14 mouse cellular contexts compared by ENCODE assay signal in the genomic region with DNA sequence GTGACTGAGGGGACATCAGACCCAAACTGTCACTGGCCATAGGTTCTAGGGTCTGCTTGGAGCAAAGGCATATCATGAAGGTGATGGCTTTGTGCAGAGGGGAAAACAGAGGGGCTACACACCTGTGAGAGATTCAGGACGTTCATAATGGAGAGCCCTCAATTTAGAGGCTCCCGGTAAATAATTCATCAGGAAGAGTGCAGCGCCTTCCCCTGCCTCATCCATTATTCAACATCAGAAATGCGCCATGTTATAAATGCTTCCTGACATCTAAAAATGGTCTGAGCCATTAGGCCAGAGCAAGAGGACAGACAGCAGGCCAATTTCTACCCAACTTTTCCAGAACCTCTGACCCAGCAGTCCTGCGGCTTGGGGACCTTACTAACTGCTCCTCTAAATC. TPM values are rescaled to one million over a fixed set of nuclear protein-coding genes. Genes with fewer than 3 reads are reported as not detected.
DNase-seq lines count a peak whose midpoint lies in the region; ATAC-seq and TF ChIP-seq lines count a peak whose summit lies in the region.
"Had no signal": no experiment of that assay in that cellular context is flagged by ENCODE, and none has a peak within 500 bp of the region (broad histone marks: within the 10 kb centered on the region; RNA-seq: fewer than 3 reads in every experiment).

No protein-coding gene starts in this region.

- 59% methylated on average over 5 of the region's 5 CpGs for WGBS in forebrain, embryonic 12.5 days
- 49% methylated on average over 5 of the region's 5 CpGs for WGBS in forebrain, postnatal 0 days
- 81% methylated on average over 5 of the region's 5 CpGs for WGBS in limb, embryonic 12.5 days
- WGBS in limb, embryonic 10.5 days, result 79% methylated on average over 5 of the region's 5 CpGs
- WGBS in hindbrain, embryonic 14.5 days, result 36% methylated on average over 5 of the region's 5 CpGs
- WGBS in neural tube, embryonic 14.5 days, result 43% methylated on average over 5 of the region's 5 CpGs

- peak overlapping the region; percentile 33; the same call in 1 of the 2 replicates for H3K27ac ChIP-seq in forebrain, embryonic 12.5 days
- H3K27ac ChIP-seq in forebrain, postnatal 0 days (ENCODE audit: low read depth, low read length), result no peak overlapping the region
- peak overlapping the region; percentile 56; the same call in 1 of the 2 replicates for H3K27ac ChIP-seq in limb, embryonic 12.5 days
- no peak overlapping the region for H3K27ac ChIP-seq in limb, embryonic 10.5 days
- peak overlapping the region; percentile 51 for H3K27ac ChIP-seq in hindbrain, embryonic 14.5 days
- peak overlapping the region; percentile 34; the same call in 1 of the 2 replicates for H3K27ac ChIP-seq in neural tube, embryonic 14.5 days (ENCODE audit: low read depth, low read length)
- H3K27ac ChIP-seq: liver, embryonic 14.5 days had no signal

- no peak overlapping the region for H3K4me3 ChIP-seq in forebrain, embryonic 12.5 days (replicated peaks)
- no peak overlapping the region for H3K4me3 ChIP-seq in forebrain, postnatal 0 days (ENCODE audit: low read depth, low read length)
- no peak overlapping the region for H3K4me3 ChIP-seq in limb, embryonic 12.5 days (replicated peaks)
- H3K4me3 ChIP-seq in limb, embryonic 10.5 days, result no peak overlapping the region
- H3K4me3 ChIP-seq in hindbrain, embryonic 14.5 days (replicated peaks; ENCODE audit: low read length), result no peak overlapping the region
- no peak overlapping the region for H3K4me3 ChIP-seq in neural tube, embryonic 14.5 days (ENCODE audit: low read depth, low read length)

- H3K4me2 ChIP-seq in forebrain, embryonic 12.5 days, result no peak overlapping the region
- no peak overlapping the region for H3K4me2 ChIP-seq in forebrain, postnatal 0 days (ENCODE audit: low read depth)
- no peak overlapping the region for H3K4me2 ChIP-seq in limb, embryonic 12.5 days
- H3K4me2 ChIP-seq in hindbrain, embryonic 14.5 days (replicated peaks), result no peak overlapping the region
- no peak overlapping the region for H3K4me2 ChIP-seq in neural tube, embryonic 14.5 days (ENCODE audit: low read depth, low read length)

- H3K4me1 ChIP-seq in forebrain, embryonic 12.5 days, result peaks cover 23% of the 10 kb centered on the region
- H3K4me1 ChIP-seq in forebrain, postnatal 0 days (ENCODE audit: insufficient read depth), result peaks cover 6% of the 10 kb centered on the region; the same call in 1 of the 2 replicates
- peaks cover 42% of the 10 kb centered on the region for H3K4me1 ChIP-seq in limb, embryonic 12.5 days (replicated peaks)
- peaks cover 34% of the 10 kb centered on the region for H3K4me1 ChIP-seq in limb, embryonic 10.5 days
- 0 out of 2 replicates have a peak, but pooled peaks cover 7% of the 10 kb centered on the region for H3K4me1 ChIP-seq in hindbrain, embryonic 14.5 days (replicated peaks; ENCODE audit: control insufficient read depth, insufficient read depth, low read length)
- H3K4me1 ChIP-seq in neural tube, embryonic 14.5 days (ENCODE audit: control insufficient read depth, insufficient read depth, low read length), result peaks cover 5% of the 10 kb centered on the region; the same call in 1 of the 2 replicates

- no peak for TF ChIP-seq CTCF in forebrain, postnatal 0 days (IDR thresholded peaks at IDR 0.05; ENCODE audit: low read depth)

- no peak overlapping the region for H3K9ac ChIP-seq in forebrain, embryonic 12.5 days
- H3K9ac ChIP-seq in forebrain, postnatal 0 days, result no peak overlapping the region
- H3K9ac ChIP-seq in limb, embryonic 12.5 days (replicated peaks), result no peak overlapping the region
- no peak overlapping the region for H3K9ac ChIP-seq in hindbrain, embryonic 14.5 days
- no peak overlapping the region; the same call in 1 of the 2 replicates for H3K9ac ChIP-seq in neural tube, embryonic 14.5 days (replicated peaks; ENCODE audit: low read depth, low read length)
- H3K9ac ChIP-seq: liver, embryonic 14.5 days had no signal

- no peaks in the 10 kb centered on the region for H3K9me3 ChIP-seq in forebrain, embryonic 12.5 days
- H3K9me3 ChIP-seq in forebrain, postnatal 0 days (ENCODE audit: low read length), result no peaks in the 10 kb centered on the region
- H3K9me3 ChIP-seq in limb, embryonic 12.5 days, result no peaks in the 10 kb centered on the region
- no peaks in the 10 kb centered on the region for H3K9me3 ChIP-seq in limb, embryonic 10.5 days (replicated peaks)
- H3K9me3 ChIP-seq in hindbrain, embryonic 14.5 days (ENCODE audit: control insufficient read depth, low read length), result no peaks in the 10 kb centered on the region
- H3K9me3 ChIP-seq in neural tube, embryonic 14.5 days (ENCODE audit: control insufficient read depth, low read length), result no peaks in the 10 kb centered on the region

- no peaks in the 10 kb centered on the region for H3K27me3 ChIP-seq in forebrain, embryonic 12.5 days
- no peaks in the 10 kb centered on the region for H3K27me3 ChIP-seq in forebrain, postnatal 0 days (ENCODE audit: insufficient read depth, low read length)
- no peaks in the 10 kb centered on the region for H3K27me3 ChIP-seq in limb, embryonic 12.5 days
- no peaks in the 10 kb centered on the region for H3K27me3 ChIP-seq in limb, embryonic 10.5 days (ENCODE audit: low read depth, poor library complexity, severe bottlenecking)
- H3K27me3 ChIP-seq in hindbrain, embryonic 14.5 days (ENCODE audit: control insufficient read depth, insufficient read depth, low read length), result no peaks in the 10 kb centered on the region
- H3K27me3 ChIP-seq in neural tube, embryonic 14.5 days (ENCODE audit: control insufficient read depth, insufficient read depth, low read length), result no peaks in the 10 kb centered on the region
- H3K27me3 ChIP-seq: Patski had no signal

- DNase-seq in forebrain, postnatal 0 days, result no peak
- no peak for DNase-seq in limb, embryonic 10.5 days (ENCODE audit: low spot score)
- DNase-seq in hindbrain, embryonic 14.5 days (ENCODE audit: low spot score), result no peak
- DNase-seq in right cerebral cortex, adult 18-20 months, result no peak
- no peak for DNase-seq in B cell, adult 2 months
- DNase-seq: cerebellum, adult 11-12 months; gastrocnemius, postnatal 14 days; kidney, adult 9 months; lung, postnatal 4 days had no signal

- H3K36me3 ChIP-seq in forebrain, embryonic 12.5 days (replicated peaks), result no peaks in the 10 kb centered on the region
- no peaks in the 10 kb centered on the region for H3K36me3 ChIP-seq in forebrain, postnatal 0 days (ENCODE audit: insufficient read depth)
- H3K36me3 ChIP-seq in limb, embryonic 12.5 days, result peaks cover 11% of the 10 kb centered on the region; the same call in 1 of the 2 replicates
- peaks cover 34% of the 10 kb centered on the region for H3K36me3 ChIP-seq in limb, embryonic 10.5 days
- H3K36me3 ChIP-seq in hindbrain, embryonic 14.5 days (replicated peaks; ENCODE audit: control insufficient read depth, insufficient read depth), result no peaks in the 10 kb centered on the region
- H3K36me3 ChIP-seq in neural tube, embryonic 14.5 days (ENCODE audit: control insufficient read depth, insufficient read depth, low read length), result no peaks in the 10 kb centered on the region

- ATAC-seq in forebrain, embryonic 12.5 days (ENCODE audit: low FRiP score), result no peak
- ATAC-seq in forebrain, postnatal 0 days, result no peak
- ATAC-seq in limb, embryonic 12.5 days (ENCODE audit: insufficient number of reproducible peaks, insufficient read depth, low FRiP score, low TSS enrichment, low read depth), result no peak
- no peak for ATAC-seq in hindbrain, embryonic 14.5 days (ENCODE audit: low FRiP score)
- ATAC-seq in neural tube, embryonic 14.5 days (ENCODE audit: low read depth), result no peak
- ATAC-seq: Patski had no signal

RNA-seq across cellular contexts. Expression of a gene that starts 24.2 kb away (rescaled TPM):
- polyA plus RNA-seq in forebrain, embryonic 12.5 days (2016; fragmentation: Nextera tagmentation; extraction: Ambion mirVana), result 55.3 and 56.4 TPM in 2 replicates
- total RNA-seq in forebrain, postnatal 0 days (2014; rRNA removed), result 42.4 and 56.6 TPM in 2 replicates
- polyA plus RNA-seq in forebrain, postnatal 0 days (2015; fragmentation: Nextera tagmentation; extraction: Ambion mirVana), result 18.9 and 19.7 TPM in 2 replicates
- polyA plus RNA-seq in limb, embryonic 12.5 days (2016; fragmentation: Nextera tagmentation; extraction: Ambion mirVana), result 156 and 165 TPM in 2 replicates
- polyA plus RNA-seq in limb, embryonic 10.5 days (2016; fragmentation: Nextera tagmentation; extraction: Ambion mirVana), result 102 and 142 TPM in 2 replicates
- 19.2 and 20.6 TPM in 2 replicates for polyA plus RNA-seq in hindbrain, embryonic 14.5 days (2014; fragmentation: Nextera tagmentation; extraction: Ambion mirVana)
- 7.9 and 23.7 TPM in 2 replicates for polyA plus RNA-seq in neural tube, embryonic 14.5 days (2014; fragmentation: Nextera tagmentation; extraction: Ambion mirVana)

RNA-seq across cellular contexts. Expression of a gene that starts 40.7 kb away (rescaled TPM):
- polyA plus RNA-seq in forebrain, embryonic 12.5 days (2016; fragmentation: Nextera tagmentation; extraction: Ambion mirVana), result 39.0 and 42.5 TPM in 2 replicates
- 31.2 and 32.7 TPM in 2 replicates for total RNA-seq in forebrain, postnatal 0 days (2014; rRNA removed)
- 20.3 and 21.3 TPM in 2 replicates for polyA plus RNA-seq in forebrain, postnatal 0 days (2015; fragmentation: Nextera tagmentation; extraction: Ambion mirVana)
- 27.2 and 27.6 TPM in 2 replicates for polyA plus RNA-seq in limb, embryonic 12.5 days (2016; fragmentation: Nextera tagmentation; extraction: Ambion mirVana)
- polyA plus RNA-seq in limb, embryonic 10.5 days (2016; fragmentation: Nextera tagmentation; extraction: Ambion mirVana), result 23.6 and 28.8 TPM in 2 replicates
- polyA plus RNA-seq in hindbrain, embryonic 14.5 days (2014; fragmentation: Nextera tagmentation; extraction: Ambion mirVana), result 26.2 and 30.5 TPM in 2 replicates
- 27.7 and 32.1 TPM in 2 replicates for polyA plus RNA-seq in neural tube, embryonic 14.5 days (2014; fragmentation: Nextera tagmentation; extraction: Ambion mirVana)

RNA-seq across cellular contexts. Expression of a gene that starts 40.9 kb away (rescaled TPM):
- polyA plus RNA-seq in forebrain, embryonic 12.5 days (2016; fragmentation: Nextera tagmentation; extraction: Ambion mirVana), result 76.6 and 102 TPM in 2 replicates
- total RNA-seq in forebrain, postnatal 0 days (2014; rRNA removed), result 51.4 and 62.9 TPM in 2 replicates
- polyA plus RNA-seq in forebrain, postnatal 0 days (2015; fragmentation: Nextera tagmentation; extraction: Ambion mirVana), result 96.2 and 111 TPM in 2 replicates
- 99.5 and 112 TPM in 2 replicates for polyA plus RNA-seq in limb, embryonic 12.5 days (2016; fragmentation: Nextera tagmentation; extraction: Ambion mirVana)
- 140 and 144 TPM in 2 replicates for polyA plus RNA-seq in limb, embryonic 10.5 days (2016; fragmentation: Nextera tagmentation; extraction: Ambion mirVana)
- polyA plus RNA-seq in hindbrain, embryonic 14.5 days (2014; fragmentation: Nextera tagmentation; extraction: Ambion mirVana), result 66.5 and 71.2 TPM in 2 replicates
- polyA plus RNA-seq in neural tube, embryonic 14.5 days (2014; fragmentation: Nextera tagmentation; extraction: Ambion mirVana), result 59.9 and 64.4 TPM in 2 replicates

RNA-seq across cellular contexts. Expression of a gene that starts 45.0 kb away (rescaled TPM):
- 46.5 and 47.8 TPM in 2 replicates for polyA plus RNA-seq in forebrain, embryonic 12.5 days (2016; fragmentation: Nextera tagmentation; extraction: Ambion mirVana)
- 77.0 and 89.9 TPM in 2 replicates for total RNA-seq in forebrain, postnatal 0 days (2014; rRNA removed)
- polyA plus RNA-seq in forebrain, postnatal 0 days (2015; fragmentation: Nextera tagmentation; extraction: Ambion mirVana), result 20.6 and 24.0 TPM in 2 replicates
- polyA plus RNA-seq in limb, embryonic 12.5 days (2016; fragmentation: Nextera tagmentation; extraction: Ambion mirVana), result 56.1 and 60.1 TPM in 2 replicates
- polyA plus RNA-seq in limb, embryonic 10.5 days (2016; fragmentation: Nextera tagmentation; extraction: Ambion mirVana), result 40.3 and 48.0 TPM in 2 replicates
- polyA plus RNA-seq in hindbrain, embryonic 14.5 days (2014; fragmentation: Nextera tagmentation; extraction: Ambion mirVana), result 29.7 and 30.2 TPM in 2 replicates
- 30.1 and 33.8 TPM in 2 replicates for polyA plus RNA-seq in neural tube, embryonic 14.5 days (2014; fragmentation: Nextera tagmentation; extraction: Ambion mirVana)

RNA-seq across cellular contexts. Expression of a gene that starts 49.2 kb away (rescaled TPM):
- polyA plus RNA-seq in forebrain, embryonic 12.5 days (2016; fragmentation: Nextera tagmentation; extraction: Ambion mirVana), result 5.0 TPM in 2 replicates
- total RNA-seq in forebrain, postnatal 0 days (2014; rRNA removed), result 47.2 and 57.0 TPM in 2 replicates
- polyA plus RNA-seq in forebrain, postnatal 0 days (2015; fragmentation: Nextera tagmentation; extraction: Ambion mirVana), result 2.3 and 2.4 TPM in 2 replicates
- polyA plus RNA-seq in limb, embryonic 12.5 days (2016; fragmentation: Nextera tagmentation; extraction: Ambion mirVana), result 11.8 and 12.4 TPM in 2 replicates
- 8.3 and 9.0 TPM in 2 replicates for polyA plus RNA-seq in limb, embryonic 10.5 days (2016; fragmentation: Nextera tagmentation; extraction: Ambion mirVana)
- 5.2 and 6.5 TPM in 2 replicates for polyA plus RNA-seq in hindbrain, embryonic 14.5 days (2014; fragmentation: Nextera tagmentation; extraction: Ambion mirVana)
- 5.4 and 5.5 TPM in 2 replicates for polyA plus RNA-seq in neural tube, embryonic 14.5 days (2014; fragmentation: Nextera tagmentation; extraction: Ambion mirVana)

Comparison
In these comparisons a context has a peak if more than half of its experiments do, and no peak if none do; other contexts are left out.
1. H3K27ac ChIP-seq: peak in forebrain, embryonic 12.5 days (single experiment), limb, embryonic 12.5 days (single experiment), hindbrain, embryonic 14.5 days (single experiment) and neural tube, embryonic 14.5 days (single experiment); none in forebrain, postnatal 0 days (single experiment) and limb, embryonic 10.5 days (single experiment).